20 mouse cellular contexts compared by ENCODE assay signal in genomic region chr4:134158774-134159173, GRCm38 (mm10). TPM values are rescaled to one million over a fixed set of nuclear protein-coding genes. Genes with fewer than 3 reads are reported as not detected.
A peak's percentile ranks its signal among the peaks of the same experiment; 100 is the strongest.
DNase-seq lines count a peak whose midpoint lies in the region; ATAC-seq and TF ChIP-seq lines count a peak whose summit lies in the region.
"Had no signal": no experiment of that assay in that cellular context is flagged by ENCODE, and none has a peak within 500 bp of the region (broad histone marks: within the 10 kb centered on the region; RNA-seq: fewer than 3 reads in every experiment).

No protein-coding gene starts in this region.

- peak overlapping the region; percentile 16; the same call in 1 of the 2 replicates for H3K4me2 ChIP-seq in heart, embryonic 16.5 days (ENCODE audit: low read depth, low read length)
- no peak overlapping the region for H3K4me2 ChIP-seq in midbrain, embryonic 11.5 days
- H3K4me2 ChIP-seq in midbrain, embryonic 16.5 days (ENCODE audit: low read length), result no peak overlapping the region
- peak overlapping the region; percentile 30 for H3K4me2 ChIP-seq in liver, embryonic 12.5 days
- no peak overlapping the region for H3K4me2 ChIP-seq in stomach, postnatal 0 days (replicated peaks; ENCODE audit: low read depth)
- H3K4me2 ChIP-seq: embryonic facial prominence, embryonic 12.5 days; limb, embryonic 13.5 days; midbrain, embryonic 13.5 days had no signal

- TF ChIP-seq EP300 in stomach, postnatal 0 days (optimal IDR thresholded peaks at IDR 0.05), result no peak

- no peak for TF ChIP-seq CTCF in stomach, postnatal 0 days (IDR thresholded peaks at IDR 0.05; ENCODE audit: low read depth)

- H3K4me3 ChIP-seq in heart, embryonic 16.5 days (ENCODE audit: low read length), result no peak overlapping the region
- H3K4me3 ChIP-seq in midbrain, embryonic 11.5 days (ENCODE audit: low read depth, low read length), result no peak overlapping the region
- no peak overlapping the region for H3K4me3 ChIP-seq in midbrain, embryonic 16.5 days (ENCODE audit: low read depth, low read length)
- no peak overlapping the region for H3K4me3 ChIP-seq in liver, embryonic 12.5 days
- H3K4me3 ChIP-seq in stomach, postnatal 0 days (ENCODE audit: low read depth, low read length), result no peak overlapping the region
- H3K4me3 ChIP-seq: embryonic facial prominence, embryonic 12.5 days; heart, embryonic 10.5 days; layer of hippocampus, adult 2 months; left cerebral cortex, adult 2 months; limb, embryonic 13.5 days; midbrain, embryonic 13.5 days had no signal

- H3K27me3 ChIP-seq in heart, embryonic 16.5 days (ENCODE audit: control insufficient read depth, insufficient read depth, low read length), result no peaks in the 10 kb centered on the region
- H3K27me3 ChIP-seq in midbrain, embryonic 11.5 days (ENCODE audit: control insufficient read depth, insufficient read depth, low read length), result no peaks in the 10 kb centered on the region
- H3K27me3 ChIP-seq in midbrain, embryonic 16.5 days (ENCODE audit: control insufficient read depth, insufficient read depth, low read depth, low read length), result no peaks in the 10 kb centered on the region
- no peaks in the 10 kb centered on the region for H3K27me3 ChIP-seq in liver, embryonic 12.5 days (replicated peaks)
- H3K27me3 ChIP-seq in stomach, postnatal 0 days (ENCODE audit: control insufficient read depth, insufficient read depth, low read length), result no peaks in the 10 kb centered on the region
- H3K27me3 ChIP-seq: embryonic facial prominence, embryonic 12.5 days; limb, embryonic 13.5 days had no signal

- H3K9me3 ChIP-seq in heart, embryonic 16.5 days (replicated peaks; ENCODE audit: control insufficient read depth, low read length), result no peaks in the 10 kb centered on the region
- no peaks in the 10 kb centered on the region for H3K9me3 ChIP-seq in midbrain, embryonic 11.5 days (ENCODE audit: control insufficient read depth, low read length)
- no peaks in the 10 kb centered on the region for H3K9me3 ChIP-seq in midbrain, embryonic 16.5 days (replicated peaks; ENCODE audit: control insufficient read depth, low read length, poor library complexity, severe bottlenecking)
- no peaks in the 10 kb centered on the region for H3K9me3 ChIP-seq in liver, embryonic 12.5 days (replicated peaks)
- H3K9me3 ChIP-seq in stomach, postnatal 0 days (ENCODE audit: control insufficient read depth, low read length), result no peaks in the 10 kb centered on the region
- H3K9me3 ChIP-seq: embryonic facial prominence, embryonic 12.5 days; heart, embryonic 10.5 days; limb, embryonic 13.5 days; midbrain, embryonic 13.5 days had no signal

- H3K36me3 ChIP-seq in heart, embryonic 16.5 days (ENCODE audit: control insufficient read depth, insufficient read depth), result peaks cover 3% of the 10 kb centered on the region; the same call in 1 of the 2 replicates
- H3K36me3 ChIP-seq in midbrain, embryonic 11.5 days (ENCODE audit: control insufficient read depth, insufficient read depth, low read length), result peaks cover 2% of the 10 kb centered on the region
- H3K36me3 ChIP-seq in midbrain, embryonic 16.5 days (ENCODE audit: control insufficient read depth, insufficient read depth, low read length), result peaks cover 2% of the 10 kb centered on the region; the same call in 1 of the 2 replicates
- H3K36me3 ChIP-seq in liver, embryonic 12.5 days, result peaks cover 25% of the 10 kb centered on the region
- no peaks in the 10 kb centered on the region for H3K36me3 ChIP-seq in stomach, postnatal 0 days (ENCODE audit: control insufficient read depth, insufficient read depth, low read length)

- 81% methylated on average over 6 of the region's 6 CpGs for WGBS in heart, embryonic 16.5 days
- WGBS in midbrain, embryonic 11.5 days, result 88% methylated on average over 6 of the region's 6 CpGs
- 83% methylated on average over 6 of the region's 6 CpGs for WGBS in midbrain, embryonic 16.5 days
- 77% methylated on average over 6 of the region's 6 CpGs for WGBS in liver, embryonic 12.5 days (ENCODE audit: insufficient replicate concordance)
- 88% methylated on average over 6 of the region's 6 CpGs for WGBS in stomach, postnatal 0 days

- ATAC-seq in heart, embryonic 16.5 days (replicated peaks; ENCODE audit: extremely low read depth, insufficient read depth, low FRiP score), result no peak
- no peak for ATAC-seq in midbrain, embryonic 11.5 days (ENCODE audit: low FRiP score)
- no peak for ATAC-seq in midbrain, embryonic 16.5 days
- no peak for ATAC-seq in liver, embryonic 12.5 days
- ATAC-seq in stomach, postnatal 0 days (ENCODE audit: low FRiP score, low TSS enrichment), result peak; percentile 67; the same call in 1 of the 2 replicates
- ATAC-seq: inflammation-experienced regulatory T-cells, adult 6 months; midbrain, embryonic 13.5 days had no signal

- peaks cover 21% of the 10 kb centered on the region for H3K4me1 ChIP-seq in heart, embryonic 16.5 days (ENCODE audit: control insufficient read depth, insufficient read depth, low read length)
- H3K4me1 ChIP-seq in midbrain, embryonic 11.5 days (ENCODE audit: control insufficient read depth, insufficient read depth, low read length), result no peaks in the 10 kb centered on the region
- no peaks in the 10 kb centered on the region; the same call in 1 of the 2 replicates for H3K4me1 ChIP-seq in midbrain, embryonic 16.5 days (ENCODE audit: control insufficient read depth, insufficient read depth, low read length)
- H3K4me1 ChIP-seq in liver, embryonic 12.5 days, result peaks cover 7% of the 10 kb centered on the region
- no peaks in the 10 kb centered on the region for H3K4me1 ChIP-seq in stomach, postnatal 0 days (replicated peaks; ENCODE audit: control insufficient read depth, insufficient read depth)
- H3K4me1 ChIP-seq: embryonic facial prominence, embryonic 12.5 days; limb, embryonic 13.5 days; midbrain, embryonic 13.5 days had no signal

- no peak overlapping the region for H3K9ac ChIP-seq in heart, embryonic 16.5 days (ENCODE audit: low read length)
- H3K9ac ChIP-seq in midbrain, embryonic 11.5 days (ENCODE audit: low read length), result no peak overlapping the region
- no peak overlapping the region for H3K9ac ChIP-seq in midbrain, embryonic 16.5 days (ENCODE audit: low read depth, low read length)
- no peak overlapping the region for H3K9ac ChIP-seq in liver, embryonic 12.5 days
- H3K9ac ChIP-seq in stomach, postnatal 0 days (ENCODE audit: low read length), result no peak overlapping the region
- H3K9ac ChIP-seq: embryonic facial prominence, embryonic 12.5 days; limb, embryonic 13.5 days; midbrain, embryonic 13.5 days had no signal

- DNase-seq in heart, postnatal 10 days, result no peak
- DNase-seq in midbrain, embryonic 11.5 days (ENCODE audit: low spot score, missing footprints), result peak; percentile 78
- no peak for DNase-seq in stomach, postnatal 0 days (ENCODE audit: low spot score)
- no peak for DNase-seq in lung, adult 18-20 months
- DNase-seq: cerebellum, adult 11-12 months; cerebellum, postnatal 36 days; gastrocnemius, postnatal 10 days; lung, postnatal 36 days; right cerebral cortex, adult 18-20 months had no signal

- intact Hi-C loops in heart, postnatal 10 days (cut with DNase I), result no loop called here

- 0 out of 2 replicates have a peak overlapping the region, but pooled peaks have one; percentile 30 for H3K27ac ChIP-seq in heart, embryonic 16.5 days (ENCODE audit: low read length)
- H3K27ac ChIP-seq in midbrain, embryonic 11.5 days (ENCODE audit: low read depth, low read length), result no peak overlapping the region
- no peak overlapping the region for H3K27ac ChIP-seq in midbrain, embryonic 16.5 days (ENCODE audit: low read length)
- H3K27ac ChIP-seq in liver, embryonic 12.5 days, result no peak overlapping the region
- H3K27ac ChIP-seq in stomach, postnatal 0 days (replicated peaks), result no peak overlapping the region; the same call in 1 of the 2 replicates
- H3K27ac ChIP-seq: embryonic facial prominence, embryonic 12.5 days; heart, embryonic 10.5 days; layer of hippocampus, adult 2 months; left cerebral cortex, adult 2 months; limb, embryonic 13.5 days; midbrain, embryonic 13.5 days had no signal

RNA-seq across cellular contexts. Expression of gene Cep85, which starts 28.1 kb away (rescaled TPM):
- polyA plus RNA-seq in heart, embryonic 16.5 days (2015; fragmentation: Nextera tagmentation; extraction: Ambion mirVana), result 44.2 and 51.5 TPM in 2 replicates
- total RNA-seq in heart, postnatal 10 days (2021), result 10 to 100 TPM; 29.9 to 32.0 TPM
- 26.6 and 27.1 TPM in 2 replicates for polyA plus RNA-seq in midbrain, embryonic 11.5 days (2014; fragmentation: Nextera tagmentation; extraction: Ambion mirVana)
- 16.7 and 18.1 TPM in 2 replicates for polyA plus RNA-seq in midbrain, embryonic 16.5 days (2015; fragmentation: Nextera tagmentation; extraction: Ambion mirVana)
- polyA plus RNA-seq in liver, embryonic 12.5 days (2016; fragmentation: Nextera tagmentation; extraction: Ambion mirVana), result 37.5 and 38.0 TPM in 2 replicates
- polyA plus RNA-seq in stomach, postnatal 0 days (2015; fragmentation: Nextera tagmentation; extraction: Ambion mirVana), result 87.6 and 102 TPM in 2 replicates

RNA-seq across cellular contexts. Expression of gene Sh3bgrl3, which starts 30.2 kb away (rescaled TPM):
- 213 and 218 TPM in 2 replicates for polyA plus RNA-seq in heart, embryonic 16.5 days (2015; fragmentation: Nextera tagmentation; extraction: Ambion mirVana)
- 10 to 100 TPM; 69.9 to 74.6 TPM for total RNA-seq in heart, postnatal 10 days (2021)
- 308 and 312 TPM in 2 replicates for polyA plus RNA-seq in midbrain, embryonic 11.5 days (2014; fragmentation: Nextera tagmentation; extraction: Ambion mirVana)
- 421 and 430 TPM in 2 replicates for polyA plus RNA-seq in midbrain, embryonic 16.5 days (2015; fragmentation: Nextera tagmentation; extraction: Ambion mirVana)
- 187 and 205 TPM in 2 replicates for polyA plus RNA-seq in liver, embryonic 12.5 days (2016; fragmentation: Nextera tagmentation; extraction: Ambion mirVana)
- 522 and 533 TPM in 2 replicates for polyA plus RNA-seq in stomach, postnatal 0 days (2015; fragmentation: Nextera tagmentation; extraction: Ambion mirVana)

RNA-seq across cellular contexts. Expression of gene Gm7534, which starts 44.0 kb away (rescaled TPM):
- 0.05 TPM in 1 of 2 replicates, not detected in the other for polyA plus RNA-seq in heart, embryonic 16.5 days (2015; fragmentation: Nextera tagmentation; extraction: Ambion mirVana)
- total RNA-seq in heart, postnatal 10 days (2021), result not detected
- polyA plus RNA-seq in midbrain, embryonic 11.5 days (2014; fragmentation: Nextera tagmentation; extraction: Ambion mirVana), result not detected in 2 replicates
- polyA plus RNA-seq in midbrain, embryonic 16.5 days (2015; fragmentation: Nextera tagmentation; extraction: Ambion mirVana), result not detected in 2 replicates
- not detected in 2 replicates for polyA plus RNA-seq in liver, embryonic 12.5 days (2016; fragmentation: Nextera tagmentation; extraction: Ambion mirVana)
- polyA plus RNA-seq in stomach, postnatal 0 days (2015; fragmentation: Nextera tagmentation; extraction: Ambion mirVana), result not detected in 2 replicates
- total RNA-seq: gastrocnemius, postnatal 10 days; hematopoietic stem cell, adult 5-6 weeks; layer of hippocampus, adult 2 months; left cerebral cortex, adult 2 months had no signal
- polyA plus RNA-seq: embryonic facial prominence, embryonic 12.5 days; heart, embryonic 10.5 days; inflammation-experienced regulatory T-cells, adult 6 months; limb, embryonic 13.5 days; midbrain, embryonic 13.5 days had no signal

RNA-seq across cellular contexts. Expression of gene Ubxn11, which starts 56.4 kb away (rescaled TPM):
- 3.5 and 3.9 TPM in 2 replicates for polyA plus RNA-seq in heart, embryonic 16.5 days (2015; fragmentation: Nextera tagmentation; extraction: Ambion mirVana)
- total RNA-seq in heart, postnatal 10 days (2021), result 1 to 10 TPM; 2.0 to 2.3 TPM
- polyA plus RNA-seq in midbrain, embryonic 11.5 days (2014; fragmentation: Nextera tagmentation; extraction: Ambion mirVana), result 3.0 and 4.7 TPM in 2 replicates
- 18.4 and 19.0 TPM in 2 replicates for polyA plus RNA-seq in midbrain, embryonic 16.5 days (2015; fragmentation: Nextera tagmentation; extraction: Ambion mirVana)
- 3.4 and 3.7 TPM in 2 replicates for polyA plus RNA-seq in liver, embryonic 12.5 days (2016; fragmentation: Nextera tagmentation; extraction: Ambion mirVana)
- 1.3 TPM in 2 replicates for polyA plus RNA-seq in stomach, postnatal 0 days (2015; fragmentation: Nextera tagmentation; extraction: Ambion mirVana)

Comparison
In these comparisons a context has a peak if more than half of its experiments do, and no peak if none do; other contexts are left out.
1. H3K4me2 ChIP-seq: peak in heart, embryonic 16.5 days (single experiment) and liver, embryonic 12.5 days (single experiment); none in midbrain, embryonic 11.5 days (single experiment), midbrain, embryonic 16.5 days (single experiment) and stomach, postnatal 0 days (single experiment).